Mouse (Mus musculus): Measurements from ENCODE around the gene Mettl7a1.
"Not testable (repeated sequence)": the region's sequence is repeated elsewhere in the genome, so short reads cannot be mapped to it uniquely, and the experiment has no call there.

The Mettl7a1 gene

DNA sequence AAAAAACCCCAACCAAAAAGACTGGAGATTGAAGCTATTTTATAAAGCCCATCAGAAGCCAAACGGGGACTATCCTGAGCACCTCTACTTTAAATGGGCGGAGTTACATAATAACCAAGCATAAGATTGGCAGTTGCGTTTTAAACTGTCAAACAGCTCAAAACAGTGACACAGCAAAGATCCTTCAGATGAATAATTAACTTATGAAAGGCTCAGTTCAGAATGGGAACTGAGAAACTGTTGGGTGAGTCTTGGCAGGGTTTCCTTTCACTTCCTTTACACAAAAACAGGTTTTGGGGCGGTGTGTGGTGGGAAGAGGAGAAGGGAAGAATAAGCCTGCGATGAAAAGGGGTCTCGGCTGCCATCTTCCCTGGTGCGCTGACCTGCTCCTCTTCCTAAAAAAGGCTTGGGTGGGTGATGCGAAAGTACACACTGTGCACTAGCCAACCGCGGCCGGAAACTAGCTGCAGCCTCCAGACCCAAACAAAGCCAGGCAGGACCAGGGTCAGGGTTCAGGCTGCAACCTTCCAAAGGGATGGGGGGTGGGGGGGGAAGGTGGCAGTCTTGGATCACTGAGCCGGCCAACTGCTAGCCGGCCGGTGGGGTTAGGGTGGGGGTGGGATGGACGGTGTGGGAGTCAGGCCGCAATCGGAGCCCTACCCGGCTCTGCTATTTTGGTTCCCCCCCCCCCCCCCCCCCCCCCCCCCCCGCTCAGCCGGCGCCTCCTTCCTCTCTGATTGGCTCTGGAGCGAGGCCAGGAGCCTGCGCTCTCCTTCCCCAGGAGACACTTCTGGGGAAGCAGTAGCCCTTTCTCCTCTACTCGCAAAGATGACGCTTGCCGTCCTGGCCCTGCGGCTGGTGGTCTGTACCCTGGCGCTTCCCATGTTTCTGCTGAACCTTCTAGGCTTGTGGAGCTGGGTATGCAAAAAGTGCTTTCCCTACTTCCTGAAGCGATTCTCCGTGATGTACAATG, at the start of gene Mettl7a1:
TSS of gene Mettl7a1 (plus strand) at position 122 of the 973 bp plus-strand sequence.
- DNase-seq (ENCODE audit: low spot score in 2 of 2): peak; percentile 77 to 87

- no peak for DNase-seq (ENCODE audit: low spot score in 2 of 2)
Measured at GRCm38 (mm10) chr15:100256386-100256785, 47.6 kb upstream of the Mettl7a1 start.

GRCm38 (mm10) chr15:100257305-100257704, 46.6 kb upstream of the Mettl7a1 start:
- no peak for DNase-seq (ENCODE audit: low spot score in 2 of 2)

GRCm38 (mm10) chr15:100258646-100259425, 45.1 kb upstream of the Mettl7a1 start:
- DNase-seq (ENCODE audit: low spot score in 2 of 2): no peak

- DNase-seq (ENCODE audit: low spot score in 2 of 2): not testable (repeated sequence)
Measured at GRCm38 (mm10) chr15:100260351-100260750, 43.6 kb upstream of the Mettl7a1 start.

DNA sequence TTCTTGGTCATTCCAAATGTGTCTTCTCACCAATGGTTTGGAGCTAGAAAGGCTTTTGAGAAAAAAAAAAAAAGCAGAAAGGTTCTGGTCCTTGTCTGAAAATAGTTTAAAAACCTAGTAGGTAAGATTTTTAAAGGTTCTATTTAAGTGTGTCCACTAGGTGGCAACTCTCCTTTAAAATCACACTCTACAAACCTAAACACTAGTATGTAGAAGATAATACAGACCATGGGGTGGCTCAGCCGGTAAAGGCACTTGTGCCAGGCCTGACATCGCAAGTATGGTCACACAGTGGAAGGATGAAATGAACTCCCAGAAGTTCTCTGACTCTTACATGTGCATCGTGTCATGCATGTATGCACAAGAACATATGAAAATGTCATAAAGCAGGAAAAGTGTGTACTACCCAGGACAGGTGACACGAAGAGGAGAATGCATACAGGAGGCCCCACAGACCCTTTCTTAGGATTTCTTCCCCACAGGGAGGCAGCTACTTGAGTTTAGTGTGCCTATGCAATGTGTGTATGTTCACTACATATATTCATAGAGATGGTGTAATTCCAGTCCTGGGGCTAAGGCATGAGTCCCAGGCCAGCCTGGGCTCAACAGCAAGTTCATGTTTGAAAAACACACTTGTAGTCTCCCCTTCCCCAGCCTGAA, 40.6 kb upstream of the Mettl7a1 start:
- DNase-seq (ENCODE audit: low spot score in 2 of 2): no peak

- DNase-seq (ENCODE audit: low spot score in 2 of 2): no peak
Measured at GRCm38 (mm10) chr15:100265586-100266325, 38.2 kb upstream of the Mettl7a1 start.

GRCm38 (mm10) chr15:100268916-100269315, 35.0 kb upstream of the Mettl7a1 start:
- DNase-seq (ENCODE audit: low spot score in 2 of 2): no peak

- DNase-seq (ENCODE audit: low spot score in 2 of 2): no peak
Measured at GRCm38 (mm10) chr15:100269776-100270175, 34.2 kb upstream of the Mettl7a1 start.

GRCm38 (mm10) chr15:100270609-100271008, 33.3 kb upstream of the Mettl7a1 start:
- DNase-seq (ENCODE audit: low spot score in 2 of 2): not testable (repeated sequence)

- DNase-seq (ENCODE audit: low spot score in 2 of 2): no peak
Measured at GRCm38 (mm10) chr15:100271411-100271810, 32.5 kb upstream of the Mettl7a1 start.

- DNase-seq (ENCODE audit: low spot score in 2 of 2): not testable (repeated sequence)
Measured at GRCm38 (mm10) chr15:100273791-100274308, 30.1 kb upstream of the Mettl7a1 start.

DNA sequence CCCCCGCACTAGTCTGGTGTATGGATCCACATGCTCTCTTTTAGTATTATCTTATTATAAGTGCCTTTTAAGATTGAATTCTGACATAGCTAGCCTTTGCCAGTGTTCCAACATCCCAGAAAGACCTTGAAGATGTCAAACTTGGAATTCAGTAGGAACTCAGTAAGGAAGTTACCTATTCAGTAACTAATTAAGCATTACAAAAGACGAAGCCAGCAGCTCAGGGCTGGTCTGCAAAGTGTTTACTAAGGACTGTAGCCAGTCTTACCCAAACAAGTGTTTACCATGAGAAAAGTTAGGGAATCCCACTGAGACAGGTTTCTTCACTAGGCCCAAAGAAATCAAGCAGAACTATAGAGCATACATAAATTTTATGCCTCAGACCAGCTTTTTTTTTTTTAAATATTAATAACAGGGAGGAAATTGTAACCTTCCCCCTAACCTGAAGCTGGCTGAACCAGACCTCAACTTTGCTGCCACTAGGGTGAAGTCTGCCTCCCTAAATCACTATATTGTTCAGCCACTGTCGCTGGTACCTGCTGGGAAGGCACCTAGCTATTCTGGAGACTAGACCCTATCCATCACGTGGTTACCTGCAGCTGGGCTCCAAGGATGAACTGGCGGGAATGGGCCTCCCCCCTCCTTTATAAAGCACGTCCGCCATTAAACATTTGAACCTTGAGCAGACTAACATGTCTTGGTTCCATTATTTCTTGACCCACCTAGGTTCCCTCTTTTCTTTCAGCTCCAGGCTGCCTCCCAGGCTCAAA, 29.0 kb upstream of the Mettl7a1 start:
- no peak for DNase-seq (ENCODE audit: low spot score in 2 of 2)

DNA sequence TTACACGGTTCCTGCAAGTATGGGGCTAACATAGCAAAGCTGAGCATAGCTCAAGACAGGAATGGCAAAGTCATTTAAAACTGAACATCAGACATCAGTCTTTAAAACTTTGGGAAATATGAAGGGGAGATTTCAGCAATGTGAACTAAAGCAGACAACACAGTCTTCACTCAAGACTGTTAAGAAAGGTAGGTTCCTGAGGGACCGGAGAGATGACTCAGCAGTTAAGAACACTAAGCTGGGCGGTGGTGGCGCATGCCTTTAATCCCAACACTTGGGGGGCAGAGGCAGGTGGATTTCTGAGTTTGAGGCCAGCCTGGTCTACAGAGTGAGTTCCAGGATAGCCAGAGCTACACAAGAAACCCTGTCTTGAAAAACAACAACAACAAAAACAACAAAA, 27.5 kb upstream of the Mettl7a1 start:
- DNase-seq (ENCODE audit: low spot score in 2 of 2): no peak

- DNase-seq (ENCODE audit: low spot score in 2 of 2): no peak
Measured at GRCm38 (mm10) chr15:100277586-100277985, 26.4 kb upstream of the Mettl7a1 start.

DNA sequence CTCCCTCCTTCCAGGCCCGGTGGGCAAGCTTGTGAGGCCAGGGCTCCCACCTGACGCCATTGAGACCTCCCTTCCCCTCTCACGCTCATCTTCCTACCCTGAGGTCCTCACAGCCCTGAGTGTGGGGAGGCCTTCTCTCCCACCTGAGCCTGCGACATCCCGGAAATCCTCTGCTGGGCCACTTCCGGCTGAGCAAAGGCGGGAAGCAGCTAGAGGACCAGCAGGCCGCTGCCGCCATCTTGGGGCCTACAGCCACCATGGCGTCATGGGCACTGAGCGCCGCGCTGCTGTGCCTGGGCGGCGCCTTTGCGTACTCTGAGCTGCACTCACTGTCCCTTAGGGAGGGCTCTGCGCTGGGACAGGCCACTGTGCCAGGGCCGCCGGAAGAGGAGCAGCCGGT, 23.3 kb upstream of the Mettl7a1 start, which contains the start of gene Tmprss12:
TSS of gene Tmprss12 (plus strand) at position 212 of the 400 bp plus-strand sequence.
- no peak for DNase-seq (ENCODE audit: low spot score in 2 of 2)

GRCm38 (mm10) chr15:100288980-100289379, 15.0 kb upstream of the Mettl7a1 start:
- no peak for DNase-seq (ENCODE audit: low spot score in 2 of 2)

- DNase-seq (ENCODE audit: low spot score in 2 of 2): peak in 1 of 2 experiments; percentile 48
Measured at GRCm38 (mm10) chr15:100290858-100291257, 13.1 kb upstream of the Mettl7a1 start.

GRCm38 (mm10) chr15:100292326-100292725, 11.6 kb upstream of the Mettl7a1 start:
- DNase-seq (ENCODE audit: low spot score in 2 of 2): peak in 1 of 2 experiments; percentile 48

GRCm38 (mm10) chr15:100297856-100298255, 6.1 kb upstream of the Mettl7a1 start:
- DNase-seq (ENCODE audit: low spot score in 2 of 2): no peak

Measured in spleen, postnatal 4 days (tissue).